Mouse (Mus musculus) thymus, postnatal 36 days (tissue): ENCODE measurements around the gene Zfp146.
A peak's percentile ranks its signal among the peaks of the same experiment; 100 is the strongest.
"Not testable (repeated sequence)": the region's sequence is repeated elsewhere in the genome, so short reads cannot be mapped to it uniquely, and the experiment has no call there.

Experiments
- DNase-seq, 2 experiments: peaks; one replicate each; pipeline ENCODE4 v3.0.0; 2022; ENCODE audit warnings: mixed read lengths in 2 of 2

Gene Zfp146

GRCm38 (mm10) chr7:30189116-30189491 is 19.6 kb upstream of the Zfp146 start:
- no peak for DNase-seq

- DNase-seq, result no peak
Measured at GRCm38 (mm10) chr7:30188344-30189115, 19.0 kb upstream of the Zfp146 start.

GRCm38 (mm10) chr7:30184641-30185348 is 15.2 kb upstream of the Zfp146 start:
- no peak for DNase-seq

GRCm38 (mm10) chr7:30183879-30184289 is 14.3 kb upstream of the Zfp146 start, which contains the start of gene Cox7a1:
Gene Cox7a1, plus strand, starts transcription at chr7:30184144.
- DNase-seq, result peak; percentile 82 to 88

GRCm38 (mm10) chr7:30183189-30183588 is 13.6 kb upstream of the Zfp146 start:
- not testable (repeated sequence) for DNase-seq

GRCm38 (mm10) chr7:30181929-30182328 is 12.4 kb upstream of the Zfp146 start:
- DNase-seq, result not testable (repeated sequence)

GRCm38 (mm10) chr7:30181308-30181707 is 11.8 kb upstream of the Zfp146 start:
- DNase-seq, result peak; percentile 62 to 66

- no peak for DNase-seq
Measured at GRCm38 (mm10) chr7:30178256-30178655, 8.7 kb upstream of the Zfp146 start.

- DNase-seq, result peak; percentile 31 to 48
Measured at GRCm38 (mm10) chr7:30176474-30176873, 6.9 kb upstream of the Zfp146 start.

- no peak for DNase-seq
Measured at GRCm38 (mm10) chr7:30170283-30170951, 867 bp upstream of the Zfp146 start.

GRCm38 (mm10) chr7:30168914-30169582 is 502 bp downstream of the Zfp146 start:
- DNase-seq, result no peak

GRCm38 (mm10) chr7:30164745-30165144 is 4.8 kb downstream of the Zfp146 start:
- no peak for DNase-seq

- no peak for DNase-seq
Measured at GRCm38 (mm10) chr7:30163113-30163512, 6.4 kb downstream of the Zfp146 start.

- no peak for DNase-seq
Measured at GRCm38 (mm10) chr7:30155507-30155906, 14.0 kb downstream of the Zfp146 start.

- DNase-seq, result no peak
Measured at GRCm38 (mm10) chr7:30154040-30154439, 15.5 kb downstream of the Zfp146 start.

- no peak for DNase-seq
Measured at GRCm38 (mm10) chr7:30147011-30147410, 22.5 kb downstream of the Zfp146 start.

GRCm38 (mm10) chr7:30143555-30144209 is 25.9 kb downstream of the Zfp146 start:
- DNase-seq, result peak; percentile 61 to 75

GRCm38 (mm10) chr7:30143170-30143554 is 26.4 kb downstream of the Zfp146 start:
- DNase-seq, result no peak

- no peak for DNase-seq
Measured at GRCm38 (mm10) chr7:30136826-30137225, 32.7 kb downstream of the Zfp146 start.

- no peak for DNase-seq
Measured at GRCm38 (mm10) chr7:30132396-30132795, 37.2 kb downstream of the Zfp146 start.

- no peak for DNase-seq
Measured at GRCm38 (mm10) chr7:30129900-30130299, 39.6 kb downstream of the Zfp146 start.

- DNase-seq, result no peak
Measured at GRCm38 (mm10) chr7:30122188-30122530, 47.4 kb downstream of the Zfp146 start.
